Mouse (Mus musculus) brain, embryonic 14.5 days (tissue): ENCODE data around the gene Cenpm.

ENCODE experiments used
- CTCF ChIP-seq: fragments of 200-500 bp; IDR thresholded peaks from 2 replicates; pipeline ENCODE4 v1.5.1; 2012; ENCODE audit warnings: inconsistent platforms, mild to moderate bottlenecking, moderate library complexity, borderline replicate concordance; ENCODE audit not compliant: insufficient read depth, insufficient read length; ENCODE audit errors: extremely low read depth
- POLR2A ChIP-seq: fragments of 200-500 bp; IDR thresholded peaks from 2 replicates; pipeline ENCODE4 v1.6.1; 2012; ENCODE audit warnings: mild to moderate bottlenecking, inconsistent platforms, borderline replicate concordance; ENCODE audit not compliant: poor library complexity, insufficient read depth, insufficient read length, severe bottlenecking; ENCODE audit errors: extremely low read depth

- no peak for TF ChIP-seq CTCF
- TF ChIP-seq POLR2A = no peak
Measured at GRCm38 (mm10) chr15:82212752-82213063, 31.8 kb downstream of the Cenpm start, which contains the start of gene Shisa8.
